Mouse (Mus musculus) splenic B cell, adult 2 months (primary cell): ENCODE data around the gene Bcl6b.

Source experiments
- DNase-seq: peaks from one replicate; pipeline ENCODE4 v3.0.0-alpha.2; 2011; ENCODE audit warnings: low read depth, low spot score
- H3K27me3 ChIP-seq: 2 replicates; pipeline ENCODE4 v1.6.1; 2012; ENCODE audit warnings: mild to moderate bottlenecking, low read length, moderate library complexity, mixed read lengths; ENCODE audit not compliant: control insufficient read depth, poor library complexity, insufficient read depth, severe bottlenecking
- H3K36me3 ChIP-seq: 2 replicates; pipeline ENCODE4 v1.6.1; 2012; ENCODE audit warnings: mild to moderate bottlenecking, low read length, moderate library complexity, mixed read lengths; ENCODE audit not compliant: control insufficient read depth, poor library complexity, insufficient read depth, severe bottlenecking

Bcl6b gene

DNA sequence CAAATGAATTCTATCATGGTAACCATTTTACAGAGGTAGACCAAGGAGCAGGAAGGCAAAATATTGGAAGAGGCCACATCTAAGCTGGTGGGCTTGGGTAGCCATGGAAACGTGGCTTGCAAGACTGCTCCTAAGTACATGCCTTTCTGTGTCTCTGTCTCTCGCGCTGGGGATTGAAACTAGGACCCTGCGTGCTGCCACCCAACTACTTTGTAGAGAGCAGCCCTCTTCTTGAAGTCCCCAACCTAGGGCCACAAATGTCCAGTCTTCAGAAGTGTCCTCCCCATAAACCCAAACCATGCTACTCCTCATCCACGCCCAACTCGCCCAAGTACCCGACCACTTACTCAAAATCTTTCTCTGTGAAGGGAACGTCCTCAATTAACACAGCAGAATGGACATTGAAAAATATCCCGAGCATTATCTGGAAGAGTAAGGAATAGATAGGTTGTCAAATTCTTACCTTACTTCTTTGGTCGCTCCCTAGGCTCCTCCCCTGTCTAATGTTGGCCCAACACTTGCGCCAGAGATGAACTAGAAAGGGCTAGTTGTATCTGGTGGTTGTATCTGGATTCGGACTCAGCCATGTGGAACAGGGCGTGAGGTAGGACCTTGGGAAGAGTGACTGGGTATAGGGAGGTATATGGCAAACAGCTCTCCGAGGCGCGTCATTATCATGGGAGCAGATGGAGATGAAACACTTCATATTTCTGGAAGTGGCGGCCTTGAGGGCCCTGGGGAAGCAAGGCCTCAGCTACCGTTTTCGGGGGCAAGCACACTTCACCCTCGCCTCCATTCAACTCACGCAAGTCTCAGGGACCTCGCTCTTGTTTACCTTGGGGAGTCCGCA, 9.2 kb upstream of the Bcl6b start:
- Histone ChIP-seq H3K27me3 (no peaks in the 10 kb centered on the region), H3K36me3 (peaks cover 2% of the 10 kb centered on the region; the same call in 1 of the 2 replicates)
- no peak for DNase-seq

DNA sequence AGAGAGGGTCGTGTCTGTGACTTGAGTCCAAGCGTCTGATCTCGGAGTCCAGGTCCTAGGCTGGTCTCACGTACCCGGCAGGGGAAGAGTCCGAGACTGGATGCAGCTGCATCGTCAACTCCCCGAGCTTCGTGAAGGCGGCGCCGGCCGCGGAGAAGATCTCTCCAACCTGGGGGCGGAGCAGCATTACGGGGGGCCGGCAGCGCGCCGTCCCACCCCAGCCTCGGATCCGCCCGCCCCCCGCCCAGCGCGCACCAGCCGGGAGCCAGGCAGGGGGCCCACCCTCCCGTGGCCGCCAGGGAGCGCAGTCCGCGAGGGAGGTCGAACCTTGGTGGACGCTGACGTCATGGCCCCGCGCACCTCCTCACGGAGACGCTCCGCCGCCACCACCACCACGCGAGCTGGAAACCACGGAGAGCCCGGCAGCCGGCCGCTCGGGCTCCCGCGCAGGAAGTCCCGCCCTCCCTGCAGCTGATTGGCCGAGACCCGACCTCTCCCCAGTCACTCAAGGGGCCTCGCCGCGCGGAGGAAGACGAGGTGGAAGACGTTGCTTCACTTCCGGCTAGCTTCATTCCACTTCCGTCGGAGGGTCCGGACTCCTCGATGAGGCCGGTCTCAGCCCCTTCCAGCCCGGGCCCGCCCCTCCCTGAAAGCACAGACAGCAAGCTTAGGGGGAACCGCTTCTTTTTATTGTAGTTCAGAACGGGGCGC, 8.0 kb upstream of the Bcl6b start, which contains the start of gene 0610010K14Rik:
TSS of gene 0610010K14Rik (minus strand) at position 458 of the 711 bp plus-strand sequence.
- peak; percentile 98 for DNase-seq
- Histone ChIP-seq H3K27me3 (no peaks in the 10 kb centered on the region), H3K36me3 (peaks cover 2% of the 10 kb centered on the region; the same call in 1 of the 2 replicates)

DNA sequence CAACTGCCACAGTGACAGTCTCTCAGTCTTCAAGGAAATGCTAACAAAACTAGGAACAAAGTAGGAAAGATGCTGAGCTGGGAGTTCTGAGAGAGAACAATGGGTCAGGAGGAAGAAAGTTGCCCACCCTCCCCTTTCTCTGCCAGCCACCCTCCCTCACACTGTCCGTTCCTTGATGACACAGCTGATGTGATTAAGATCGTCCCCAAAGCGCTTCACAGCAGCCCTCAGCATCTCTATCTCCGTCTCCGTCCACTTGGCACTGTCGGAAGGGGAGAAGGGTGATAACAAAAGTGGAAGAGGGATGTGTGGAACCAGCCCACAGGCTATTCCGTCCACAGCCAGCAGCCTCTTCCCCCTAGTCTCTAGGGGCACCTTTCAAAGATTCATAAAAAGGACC, 7.1 kb upstream of the Bcl6b start:
- Histone ChIP-seq H3K36me3 (peaks cover 2% of the 10 kb centered on the region; the same call in 1 of the 2 replicates), H3K27me3 (no peaks in the 10 kb centered on the region)
- DNase-seq: no peak

DNA sequence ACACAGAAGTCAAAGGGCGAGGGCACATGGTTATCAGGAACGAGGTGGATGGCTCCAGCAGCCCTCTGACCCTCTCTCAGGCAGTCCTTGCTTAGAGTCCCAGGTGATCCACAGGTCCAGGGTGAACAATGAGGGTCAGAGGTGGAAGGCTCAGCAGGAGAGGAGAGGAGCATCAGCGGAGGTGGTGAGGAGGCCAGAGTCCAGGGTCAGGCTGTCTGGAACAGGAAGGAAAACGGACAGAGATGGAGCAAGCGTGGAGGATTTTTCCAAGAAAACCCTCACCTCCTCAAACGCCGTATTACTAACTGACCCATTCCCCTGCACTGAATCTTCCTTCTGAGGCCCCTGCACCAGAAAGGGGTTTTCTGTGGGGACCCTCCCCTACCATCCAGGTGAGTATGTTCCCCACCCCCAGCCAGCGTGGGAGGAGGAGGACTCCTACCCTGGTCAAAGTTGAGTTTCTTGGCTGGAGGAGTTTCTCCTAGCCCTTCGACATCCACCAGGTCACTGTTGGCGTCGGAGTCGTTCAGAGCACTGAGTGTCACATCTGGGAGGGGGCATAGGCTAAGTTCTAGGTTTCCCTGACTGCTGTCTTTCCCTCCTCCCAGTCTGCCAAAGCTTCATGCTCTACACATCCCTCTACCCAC, 5.8 kb upstream of the Bcl6b start:
- Histone ChIP-seq H3K36me3 (peaks cover 2% of the 10 kb centered on the region; the same call in 1 of the 2 replicates), H3K27me3 (no peaks in the 10 kb centered on the region)
- no peak for DNase-seq

DNA sequence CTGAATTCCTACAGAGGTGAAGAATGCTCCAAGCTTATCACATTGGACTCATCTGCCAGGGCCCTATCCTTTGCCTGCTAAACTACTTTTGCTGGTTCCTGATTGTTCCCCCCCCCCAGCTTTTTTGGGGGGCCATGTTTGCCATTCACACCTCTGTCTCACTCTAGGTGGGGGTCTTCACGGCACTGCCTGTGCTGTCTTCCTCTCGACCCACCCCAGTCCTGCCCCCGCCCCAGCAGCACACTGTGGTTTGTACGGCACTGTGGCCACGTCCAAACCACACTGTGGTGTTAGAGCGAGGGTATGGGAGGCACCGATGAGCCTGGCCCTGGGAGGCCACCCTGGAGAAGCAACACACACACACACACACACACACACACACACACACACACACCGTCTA, 4.9 kb upstream of the Bcl6b start:
- Histone ChIP-seq H3K36me3 (peaks cover 2% of the 10 kb centered on the region; the same call in 1 of the 2 replicates), H3K27me3 (no peaks in the 10 kb centered on the region)
- no peak for DNase-seq

DNA sequence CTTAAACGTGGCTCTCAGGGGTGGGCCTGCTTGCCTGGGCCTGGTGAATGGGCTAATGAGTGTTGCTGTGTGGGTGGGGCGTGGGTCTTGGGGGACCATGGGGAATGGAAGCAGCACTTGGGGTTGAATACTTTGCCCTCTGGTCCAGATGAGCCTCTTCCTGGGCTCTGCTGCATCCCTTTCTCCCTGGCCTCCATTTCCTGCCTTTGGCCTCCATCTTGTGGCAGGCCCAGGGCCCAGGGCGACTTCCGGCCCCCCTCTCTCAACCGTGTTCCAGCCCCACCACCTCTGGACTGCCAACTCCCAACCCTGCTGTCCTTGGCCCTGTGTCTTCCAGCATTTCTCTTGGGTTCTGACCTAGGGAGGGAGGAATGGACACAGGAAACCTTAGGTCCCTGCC, 4.4 kb upstream of the Bcl6b start:
- DNase-seq: no peak
- Histone ChIP-seq H3K27me3 (no peaks in the 10 kb centered on the region), H3K36me3 (peaks cover 2% of the 10 kb centered on the region; the same call in 1 of the 2 replicates)

DNA sequence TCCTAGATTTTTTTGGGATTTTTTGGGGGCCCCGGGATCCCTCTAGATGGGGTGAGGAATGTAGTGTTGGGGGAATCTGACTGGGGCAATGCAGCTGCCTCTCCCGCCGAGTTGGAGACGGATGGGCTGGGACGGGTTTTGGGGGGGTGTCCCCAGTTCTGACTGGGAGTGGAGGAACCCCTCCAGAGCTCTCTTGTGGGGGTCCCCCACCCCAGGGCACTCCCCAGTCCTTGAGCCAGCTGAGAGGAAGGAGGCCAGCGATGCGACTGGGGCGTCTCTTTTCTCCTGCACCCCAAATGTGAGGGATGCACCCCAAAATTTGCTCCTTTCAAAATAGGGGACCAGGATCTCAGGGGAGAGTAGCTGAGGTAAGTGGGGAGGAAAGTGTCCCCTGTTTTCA, 3.4 kb upstream of the Bcl6b start:
- H3K27me3 ChIP-seq: no peaks in the 10 kb centered on the region
- DNase-seq: no peak

DNA sequence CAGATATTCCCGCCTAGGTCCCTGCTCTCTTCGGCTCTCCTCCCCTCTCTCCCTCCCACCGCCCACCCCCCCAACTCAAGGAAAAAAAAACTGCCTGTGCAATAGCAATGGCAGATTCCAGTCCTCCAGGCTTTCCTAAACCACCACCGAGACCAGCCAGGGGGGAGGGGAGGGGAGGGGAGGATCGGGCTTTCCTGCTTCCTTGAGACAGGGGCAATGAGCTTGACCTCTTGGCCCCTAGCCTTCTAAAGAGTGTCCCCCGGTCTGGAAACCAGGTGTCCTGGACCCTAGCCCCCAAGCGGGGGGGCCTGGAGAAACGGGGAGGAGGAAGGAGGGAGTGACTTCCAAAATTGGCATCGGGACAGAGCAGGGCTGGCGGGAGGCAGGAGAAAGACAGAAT, 2.9 kb upstream of the Bcl6b start:
- peaks cover 2% of the 10 kb centered on the region; the same call in 1 of the 2 replicates for H3K36me3 ChIP-seq
- no peak for DNase-seq
- no peaks in the 10 kb centered on the region for H3K27me3 ChIP-seq

More for the DNA sequence above, 3.4 kb upstream of the Bcl6b start:
- H3K36me3 ChIP-seq: peaks cover 2% of the 10 kb centered on the region; the same call in 1 of the 2 replicates

DNA sequence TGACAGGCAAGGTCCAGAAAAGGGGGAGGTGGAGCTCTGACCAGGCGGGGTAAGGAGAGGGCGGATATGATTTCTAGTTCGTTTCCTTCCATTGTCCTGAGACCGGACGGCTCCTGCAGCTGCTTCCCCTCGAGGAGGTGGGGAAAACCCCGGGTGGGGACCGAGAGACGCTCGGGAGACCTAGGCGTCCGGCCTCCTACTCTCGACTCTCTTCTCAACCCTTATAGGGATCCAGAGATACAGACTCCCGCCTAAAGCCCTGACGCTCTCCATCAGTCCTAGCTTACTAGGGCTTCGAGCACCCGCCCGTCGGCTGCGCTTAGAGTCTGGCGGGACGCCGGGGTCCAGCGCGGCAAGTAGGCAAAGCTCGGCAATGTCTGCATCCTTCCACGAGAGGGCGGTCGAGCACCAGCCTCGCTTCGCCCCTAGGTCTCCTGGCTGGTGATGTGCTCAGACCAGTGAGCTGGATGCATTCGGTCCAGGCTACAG, 685 bp upstream of the Bcl6b start:
- Histone ChIP-seq H3K27me3 (no peaks in the 10 kb centered on the region), H3K36me3 (no peaks in the 10 kb centered on the region)
- peak; percentile 93 for DNase-seq

DNA sequence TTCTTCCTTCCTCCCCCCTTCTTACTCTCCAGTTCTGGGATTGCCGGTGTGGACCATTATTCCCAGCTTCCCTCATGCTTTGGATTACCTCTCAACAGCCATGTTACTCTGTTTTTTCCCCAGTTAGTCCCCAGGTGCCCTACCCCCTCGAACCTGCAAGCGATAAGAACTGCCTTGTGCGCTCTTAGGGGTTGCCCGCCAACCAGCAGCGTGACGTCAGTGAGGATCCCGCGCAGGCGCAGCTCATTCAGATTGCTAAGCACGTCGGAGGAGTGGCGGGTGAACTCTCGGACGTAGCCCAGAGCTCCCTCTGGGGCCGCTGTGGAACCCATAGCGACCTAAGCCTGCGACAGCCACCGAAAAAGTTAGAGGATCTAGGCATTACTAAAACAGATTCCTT, 770 bp downstream of the Bcl6b start:
- peak; percentile 95 for DNase-seq
- H3K36me3 ChIP-seq: no peaks in the 10 kb centered on the region
- H3K27me3 ChIP-seq: no peaks in the 10 kb centered on the region

DNA sequence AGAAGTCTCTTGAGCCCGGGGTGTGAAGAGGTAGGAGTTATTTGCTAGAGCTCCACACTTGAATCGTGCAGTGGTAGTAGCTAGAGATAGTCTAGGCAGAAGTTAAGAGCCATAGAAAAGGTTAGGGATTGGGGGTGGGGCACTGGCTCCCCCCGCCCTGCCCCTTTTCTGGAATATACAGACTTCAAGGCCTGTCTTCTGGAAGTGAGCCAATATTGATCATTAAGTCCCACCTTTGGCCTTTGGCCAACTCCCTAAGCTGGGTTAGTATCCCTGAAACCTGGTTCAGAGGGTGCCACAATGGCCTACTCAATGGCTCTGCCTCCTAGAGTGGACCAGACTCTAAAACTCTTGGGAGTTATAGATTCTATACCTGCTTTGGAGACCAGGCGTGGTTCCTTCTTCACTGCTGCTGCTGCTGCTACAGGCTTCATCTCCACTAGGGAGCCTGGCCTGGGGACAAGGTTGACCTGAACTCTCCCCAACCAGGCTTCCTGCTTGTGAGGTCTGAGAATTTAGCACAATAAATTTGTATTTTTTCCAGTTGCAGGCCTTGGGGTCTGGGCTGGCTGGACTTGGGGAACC, 1.8 kb downstream of the Bcl6b start:
- Histone ChIP-seq H3K27me3 (no peaks in the 10 kb centered on the region), H3K36me3 (no peaks in the 10 kb centered on the region)
- no peak for DNase-seq

DNA sequence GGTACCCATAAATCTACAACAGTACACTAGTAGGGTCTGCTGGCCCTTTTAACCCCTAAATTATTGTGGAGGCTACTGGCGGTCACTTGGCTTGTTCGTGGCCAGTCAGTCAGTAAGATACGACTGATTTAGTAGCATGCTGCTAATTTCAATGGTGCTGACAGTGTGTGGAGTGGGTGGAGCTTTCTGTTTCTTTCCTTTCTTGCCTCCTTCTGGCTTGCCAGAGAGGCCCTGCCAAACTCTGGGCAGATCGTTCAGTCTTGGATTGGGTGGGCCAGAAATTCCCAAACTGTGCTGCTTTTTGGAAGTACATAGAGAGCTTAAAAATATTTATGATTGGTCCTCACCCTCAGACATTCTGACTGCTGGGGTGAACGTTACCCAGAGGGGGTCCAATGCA, 2.5 kb downstream of the Bcl6b start:
- Histone ChIP-seq H3K36me3 (no peaks in the 10 kb centered on the region), H3K27me3 (no peaks in the 10 kb centered on the region)
- DNase-seq: no peak

DNA sequence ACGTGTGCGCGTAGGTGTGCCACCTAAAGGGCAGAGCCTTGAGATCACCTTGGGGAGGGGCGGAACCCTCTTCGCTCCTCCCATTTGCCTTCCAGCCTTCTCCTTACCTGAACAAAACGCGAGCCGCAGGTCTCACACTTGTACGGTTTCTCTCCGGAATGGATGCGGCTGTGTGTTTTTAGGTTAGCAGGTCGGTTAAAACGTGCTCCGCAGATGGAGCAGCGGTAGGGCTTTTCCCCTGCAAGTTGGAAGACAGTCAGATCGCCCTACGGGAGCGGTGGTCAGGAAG, 3.1 kb downstream of the Bcl6b start:
- no peak for DNase-seq
- H3K27me3 ChIP-seq: no peaks in the 10 kb centered on the region
- H3K36me3 ChIP-seq: no peaks in the 10 kb centered on the region

DNA sequence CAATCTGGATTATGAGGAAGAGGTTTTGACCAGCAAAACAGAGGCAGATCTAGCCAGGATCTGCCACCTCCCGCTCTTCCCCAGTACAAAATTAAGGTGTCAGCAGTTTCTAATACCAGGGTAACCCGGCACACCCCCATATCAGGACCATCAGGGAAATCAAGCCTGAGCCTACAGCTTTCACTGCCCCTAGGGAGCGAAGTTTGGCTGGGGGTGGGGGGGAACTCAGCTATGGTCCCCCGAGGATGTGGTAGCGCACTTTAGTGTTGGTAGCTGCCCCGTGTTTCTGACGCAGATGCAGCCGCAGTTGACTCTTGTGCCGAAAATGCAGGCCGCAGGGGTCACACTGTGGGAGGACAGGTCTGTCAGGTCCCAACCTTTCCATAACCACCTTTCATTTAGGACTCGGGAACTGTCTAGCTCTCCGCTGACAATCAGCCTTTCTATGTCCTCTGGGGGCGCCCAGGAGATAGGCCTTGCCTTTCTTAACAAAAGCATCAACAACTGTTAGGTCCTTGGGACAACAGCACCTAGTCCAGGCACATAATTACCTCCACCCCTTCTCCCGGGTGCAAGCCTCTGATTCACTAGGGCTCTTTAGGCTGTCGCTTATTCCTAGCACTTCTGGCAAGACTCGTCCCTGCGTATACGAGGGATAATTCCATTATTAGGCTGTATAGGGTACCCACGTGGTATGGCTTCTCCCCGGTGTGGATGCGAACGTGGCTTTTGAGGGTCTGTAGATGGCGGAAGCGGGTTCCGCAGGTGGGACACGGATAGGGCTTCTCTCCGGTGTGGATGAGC, 3.6 kb downstream of the Bcl6b start:
- Histone ChIP-seq H3K27me3 (no peaks in the 10 kb centered on the region), H3K36me3 (no peaks in the 10 kb centered on the region)
- no peak for DNase-seq
